Mouse (Mus musculus): ENCODE measurements around the gene Atxn1. TPM values are rescaled to one million over a fixed set of nuclear protein-coding genes. Genes with fewer than 3 reads are reported as not detected.

The Atxn1 gene
- polyA plus RNA-seq, 1 experiment from 2014 or later, result 12.8 TPM

DNA sequence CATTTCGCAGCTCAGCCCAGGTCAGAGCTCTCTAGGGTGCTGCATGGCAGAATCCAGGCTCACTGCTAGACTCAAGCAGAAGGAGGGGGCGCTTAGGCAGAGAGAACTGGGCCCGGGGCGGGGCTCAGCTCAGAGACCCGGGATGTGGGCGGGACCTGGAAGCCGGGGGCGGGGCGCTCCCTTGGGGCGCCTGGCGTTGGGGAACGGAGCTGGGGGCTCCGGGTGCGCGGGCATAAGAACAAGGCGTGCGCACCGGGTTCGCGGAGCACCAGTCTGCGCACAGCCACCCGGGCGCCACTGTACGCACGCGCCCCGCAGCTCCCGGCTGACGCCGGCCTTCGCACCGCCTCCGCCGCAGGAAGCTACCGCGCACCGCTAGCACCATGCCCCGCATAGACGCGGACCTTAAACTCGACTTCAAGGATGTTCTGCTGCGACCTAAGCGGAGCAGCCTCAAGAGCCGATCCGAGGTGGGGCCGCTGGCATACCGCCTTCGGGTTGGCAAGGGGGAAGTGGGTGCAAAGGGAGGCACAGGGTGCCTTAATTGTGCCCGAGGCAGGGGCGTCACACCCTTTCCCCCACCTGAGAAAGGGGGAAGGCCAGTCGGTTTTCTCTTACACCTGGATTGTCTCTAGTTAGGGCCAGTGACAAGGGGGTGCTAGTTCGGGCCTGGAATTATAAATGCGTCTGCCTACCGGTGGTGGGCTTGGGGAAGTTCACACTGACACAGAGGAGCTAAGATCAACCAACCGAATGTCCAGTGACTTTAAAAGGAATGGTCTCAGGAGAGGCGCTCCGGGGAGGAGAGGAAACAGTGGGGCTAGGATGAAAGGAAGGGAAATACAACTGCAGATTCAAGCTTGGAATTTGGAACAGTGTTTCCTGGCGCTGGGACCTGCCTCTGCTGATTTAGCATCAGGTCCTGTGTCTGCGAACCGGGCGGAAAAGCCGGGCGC lies 457.3 kb downstream of the Atxn1 start, which contains the start of gene Gmpr:
Gene Gmpr, plus strand, starts transcription at position 171 of the 956 bp plus-strand sequence.
- Histone ChIP-seq H3K4me1 (peaks cover 14% of the 10 kb centered on the region), H3K27me3 (no peaks in the 10 kb centered on the region; the same call in 1 of the 2 replicates), H3K4me2 (replicated peaks) (peak within 1 kb of the TSS; percentile 87), H3K9ac (replicated peaks) (peak within 1 kb of the TSS; percentile 63), H3K9me3 (no peaks in the 10 kb centered on the region), H3K36me3 (no peaks in the 10 kb centered on the region), H3K4me3 (peak within 1 kb of the TSS; percentile 58), H3K27ac (replicated peaks) (peak within 1 kb of the TSS; percentile 55)
- 1% methylated on average over 53 of the region's 63 CpGs for WGBS
- ATAC-seq (replicated peaks), result peak; percentile 92

- ATAC-seq (replicated peaks), result no peak
- peaks cover 14% of the 10 kb centered on the region for H3K4me1 ChIP-seq
- 93% methylated on average over 3 of the region's 3 CpGs for WGBS
- no peaks in the 10 kb centered on the region for H3K9me3 ChIP-seq
- H3K4me3 ChIP-seq, result no peak overlapping the region
- H3K36me3 ChIP-seq, result no peaks in the 10 kb centered on the region
- H3K27ac ChIP-seq (replicated peaks), result no peak overlapping the region
- no peaks in the 10 kb centered on the region; the same call in 1 of the 2 replicates for H3K27me3 ChIP-seq
- H3K4me2 ChIP-seq (replicated peaks), result no peak overlapping the region
- no peak overlapping the region for H3K9ac ChIP-seq (replicated peaks)
Observed at GRCm38 (mm10) chr13:45505546-45505945, 459.3 kb downstream of the Atxn1 start.

- H3K4me1 ChIP-seq, result peaks cover 3% of the 10 kb centered on the region
- no peak overlapping the region for H3K27ac ChIP-seq (replicated peaks)
- no peak overlapping the region for H3K9ac ChIP-seq (replicated peaks)
- 92% methylated on average over 5 of the region's 5 CpGs for WGBS
- H3K4me3 ChIP-seq, result no peak overlapping the region
- no peaks in the 10 kb centered on the region for H3K9me3 ChIP-seq
- H3K36me3 ChIP-seq, result no peaks in the 10 kb centered on the region
- no peak for ATAC-seq (replicated peaks)
- H3K4me2 ChIP-seq (replicated peaks), result no peak overlapping the region
- no peaks in the 10 kb centered on the region for H3K27me3 ChIP-seq
Observed at GRCm38 (mm10) chr13:45502791-45503190, 462.0 kb downstream of the Atxn1 start.

GRCm38 (mm10) chr13:45499906-45500305 lies 464.9 kb downstream of the Atxn1 start:
- H3K27me3 ChIP-seq, result no peaks in the 10 kb centered on the region
- no peak overlapping the region for H3K27ac ChIP-seq (replicated peaks)
- WGBS, result 79% methylated on average over 3 of the region's 3 CpGs
- no peak overlapping the region for H3K4me2 ChIP-seq (replicated peaks)
- no peak for ATAC-seq (replicated peaks)
- H3K9me3 ChIP-seq, result no peaks in the 10 kb centered on the region
- H3K4me3 ChIP-seq, result no peak overlapping the region
- H3K9ac ChIP-seq (replicated peaks), result no peak overlapping the region
- H3K4me1 ChIP-seq, result no peaks in the 10 kb centered on the region
- H3K36me3 ChIP-seq, result no peaks in the 10 kb centered on the region

Data from forebrain, embryonic 15.5 days (tissue).